Mouse (Mus musculus): Measurements from ENCODE around the gene Zfp184. TPM values are rescaled to one million over a fixed set of nuclear protein-coding genes. Genes with fewer than 3 reads are reported as not detected.

The Zfp184 gene
- total RNA-seq, 4 experiments from 2014 or later, result 0.46 to 1.0 (median 0.83) TPM

Small RNA genes within 50 kb of the gene (microRNA-seq; reads per million reads assigned to microRNA genes)
- gene Gm44456 (1.7 reads per million), gene Mir1983 (99.4 reads per million, percentile 59 among the genes with 10 or more reads in this experiment)

Other genes with a start within 250 kb of the Zfp184 start
- gene Olfr1359, start 247.0 kb upstream of the Zfp184 start, total RNA-seq (2022), result not detected
- 10 to 100 TPM in 1 of 4 experiments, 1 to 10 TPM in 3; 5.4 to 11.8 (median 8.0) TPM for gene Hist1h2bl, start 229.0 kb upstream of the Zfp184 start, total RNA-seq (2022)
- gene Hist1h2ai, start 228.7 kb upstream of the Zfp184 start, total RNA-seq (2022), result 10 to 100 TPM in 2 of 4 experiments, 1 to 10 TPM in 1, not detected in 1; 1.1 to 17.1 (median 12.1) TPM
- gene Hist1h3h, start 227.4 kb upstream of the Zfp184 start, total RNA-seq (2022), result 10 to 100 TPM in 2 of 4 experiments, 1 to 10 TPM in 2; 5.0 to 19.2 (median 10.1) TPM
- 1 to 10 TPM in 2 of 4 experiments, under 1 TPM in 1, not detected in 1; 0.94 to 3.0 (median 1.8) TPM for gene Hist1h2bm, start 223.1 kb upstream of the Zfp184 start, total RNA-seq (2022)
- 1 to 10 TPM; 1.4 to 4.4 (median 4.0) TPM for gene Hist1h4j, start 210.0 kb upstream of the Zfp184 start, total RNA-seq (2022)
- gene Hist1h4k, start 194.6 kb upstream of the Zfp184 start, total RNA-seq (2022), result 10 to 100 TPM; 26.9 to 29.6 (median 28.6) TPM
- 1 to 10 TPM in 3 of 4 experiments, not detected in 1; 1.5 to 4.4 (median 2.0) TPM for gene Hist1h2ak, start 191.3 kb upstream of the Zfp184 start, total RNA-seq (2022)
- gene Hist1h2bn, start 191.0 kb upstream of the Zfp184 start, total RNA-seq (2022), result 1 to 10 TPM; 2.0 to 7.1 (median 4.3) TPM
- gene Hist1h1b, start 164.5 kb upstream of the Zfp184 start, total RNA-seq (2022), result 1 to 10 TPM in 3 of 4 experiments, under 1 TPM in 1; 0.62 to 4.7 (median 2.5) TPM
- 10 to 100 TPM in 1 of 4 experiments, 1 to 10 TPM in 3; 6.6 to 10.5 (median 8.8) TPM for gene Hist1h3i, start 161.7 kb upstream of the Zfp184 start, total RNA-seq (2022)
- gene Hist1h2an, start 157.9 kb upstream of the Zfp184 start, total RNA-seq (2022), result 1 to 10 TPM in 1 of 4 experiments, not detected in 3; 1.1 TPM
- gene Hist1h2bp, start 157.6 kb upstream of the Zfp184 start, total RNA-seq (2022), result 1 to 10 TPM in 3 of 4 experiments, under 1 TPM in 1; 0.81 to 6.2 (median 1.3) TPM
- 10 to 100 TPM; 25.7 to 37.7 (median 29.1) TPM for gene Hist1h2bq, start 134.9 kb upstream of the Zfp184 start, total RNA-seq (2022)
- 10 to 100 TPM in 1 of 4 experiments, not detected in 3; 16.3 TPM for gene Hist1h2ao, start 134.6 kb upstream of the Zfp184 start, total RNA-seq (2022)
- 10 to 100 TPM; 22.8 to 37.8 (median 29.3) TPM for gene Hist1h4m, start 133.3 kb upstream of the Zfp184 start, total RNA-seq (2022)
- gene Hist1h4n, start 112.9 kb upstream of the Zfp184 start, total RNA-seq (2022), result 10 to 100 TPM in 3 of 4 experiments, 1 to 10 TPM in 1; 6.1 to 17.9 (median 14.8) TPM
- 10 to 100 TPM in 1 of 4 experiments, 1 to 10 TPM in 2, not detected in 1; 3.1 to 13.1 (median 4.1) TPM for gene Hist1h2ap, start 111.6 kb upstream of the Zfp184 start, total RNA-seq (2022)
- gene Hist1h2br, start 111.4 kb upstream of the Zfp184 start, total RNA-seq (2022), result 10 to 100 TPM; 25.5 to 37.9 (median 28.9) TPM
- gene Pom121l2, start 36.1 kb downstream of the Zfp184 start, total RNA-seq (2022), result not detected
- gene Prss16, start 64.6 kb downstream of the Zfp184 start, total RNA-seq (2022), result under 1 TPM in 1 of 4 experiments, not detected in 3; 0.22 TPM
- 10 to 100 TPM in 2 of 4 experiments, 1 to 10 TPM in 2; 1.7 to 11.1 (median 9.1) TPM for gene Hist1h2ah, start 90.5 kb downstream of the Zfp184 start, total RNA-seq (2022)
- gene Hist1h2bk, start 90.8 kb downstream of the Zfp184 start, total RNA-seq (2022), result 10 to 100 TPM in 1 of 4 experiments, 1 to 10 TPM in 3; 4.6 to 13.2 (median 8.3) TPM
- gene Hist1h4i, start 96.3 kb downstream of the Zfp184 start, total RNA-seq (2022), result 10 to 100 TPM; 11.6 to 17.7 (median 15.2) TPM
- gene Hist1h2ag, start 97.8 kb downstream of the Zfp184 start, total RNA-seq (2022), result 10 to 100 TPM in 1 of 4 experiments, 1 to 10 TPM in 3; 2.7 to 12.6 (median 6.6) TPM
- 1 to 10 TPM; 1.4 to 7.1 (median 2.5) TPM for gene Hist1h2bj, start 98.1 kb downstream of the Zfp184 start, total RNA-seq (2022)
- gene Vmn1r188, start 139.3 kb downstream of the Zfp184 start, total RNA-seq (2022), result not detected
- gene Vmn1r189, start 160.7 kb downstream of the Zfp184 start, total RNA-seq (2022), result not detected
- not detected for gene Vmn1r191, start 238.9 kb downstream of the Zfp184 start, total RNA-seq (2022)
- not detected for gene Vmn1r192, start 246.0 kb downstream of the Zfp184 start, total RNA-seq (2022)